Mouse (Mus musculus) bone marrow macrophage, adult 2 months (primary cell): ENCODE measurements around the gene Vmn1r4.

Experiments
- CTCF ChIP-seq: IDR thresholded peaks from 2 replicates; pipeline ENCODE4 v1.5.1; 2012; ENCODE audit warnings: low read depth, mild to moderate bottlenecking, low read length, moderate library complexity
- POLR2A ChIP-seq: IDR thresholded peaks from 2 replicates; pipeline ENCODE4 v1.6.1; 2012; ENCODE audit warnings: mild to moderate bottlenecking, low read depth, low read length, borderline replicate concordance

GRCm38 (mm10) chr6:56916279-56916678 is 7.5 kb upstream of the Vmn1r4 start:
- TF ChIP-seq POLR2A (no peak), CTCF (no peak)
